In the genomic region with DNA sequence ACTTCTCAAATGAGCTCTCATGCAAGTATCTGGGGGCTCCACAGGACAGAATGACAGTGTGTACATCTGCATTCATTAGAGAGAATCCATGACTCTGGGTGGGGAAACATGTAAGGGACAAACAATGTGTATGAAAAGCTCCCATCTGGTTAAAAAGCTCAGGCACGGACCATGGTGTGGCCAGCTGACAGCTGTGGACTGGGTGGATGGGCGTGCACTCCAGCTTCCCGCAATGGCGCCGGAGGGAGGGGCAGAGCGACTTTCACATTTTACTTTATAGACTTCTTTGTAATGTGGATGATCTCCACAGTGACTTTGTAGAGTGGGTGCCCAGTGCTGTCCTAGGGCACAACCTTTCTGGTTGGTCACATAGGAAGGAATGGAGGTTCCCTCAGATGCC, we compare ENCODE assay signal across 22 mouse cellular contexts.
"Had no signal": no experiment of that assay in that cellular context is flagged by ENCODE, and none has a peak within 500 bp of the region (broad histone marks: within the 10 kb centered on the region; RNA-seq: fewer than 3 reads in every experiment).

No protein-coding gene starts in this region.

- H3K27me3 ChIP-seq: limb, embryonic 12.5 days; limb, embryonic 15.5 days; midbrain, embryonic 12.5 days; midbrain, embryonic 15.5 days; neural tube, embryonic 13.5 days; stomach, embryonic 15.5 days had no signal

- H3K9ac ChIP-seq: limb, embryonic 12.5 days; limb, embryonic 15.5 days; liver, embryonic 14.5 days; liver, postnatal 0 days; lung, embryonic 14.5 days; midbrain, embryonic 12.5 days; midbrain, embryonic 15.5 days; neural tube, embryonic 13.5 days; stomach, embryonic 15.5 days had no signal

- H3K9me3 ChIP-seq: limb, embryonic 12.5 days; limb, embryonic 15.5 days; midbrain, embryonic 12.5 days; midbrain, embryonic 15.5 days; neural tube, embryonic 13.5 days; stomach, embryonic 15.5 days had no signal

- H3K4me3 ChIP-seq: left cerebral cortex, adult 2 months; limb, embryonic 12.5 days; limb, embryonic 15.5 days; midbrain, embryonic 12.5 days; midbrain, embryonic 15.5 days; neural tube, embryonic 13.5 days; stomach, embryonic 15.5 days had no signal

- H3K4me2 ChIP-seq: limb, embryonic 12.5 days; limb, embryonic 15.5 days; liver, embryonic 11.5 days; lung, embryonic 14.5 days; midbrain, embryonic 12.5 days; midbrain, embryonic 15.5 days; neural tube, embryonic 13.5 days; stomach, embryonic 15.5 days had no signal

- H3K36me3 ChIP-seq: limb, embryonic 15.5 days; midbrain, embryonic 15.5 days; stomach, embryonic 15.5 days had no signal

- ATAC-seq: liver, postnatal 0 days; lung, postnatal 0 days had no signal

- DNase-seq: kidney, postnatal 14 days; kidney, postnatal 4 days; layer of hippocampus, adult 9-11 months; layer of hippocampus, postnatal 36 days; left cerebral cortex, postnatal 4 days; liver, postnatal 0 days; lung, embryonic 14.5 days; retina, postnatal 1 day; right cerebral cortex, postnatal 25 days; spleen, adult 18-20 months; thymus, postnatal 25 days had no signal

- H3K27ac ChIP-seq: left cerebral cortex, adult 2 months; limb, embryonic 12.5 days; limb, embryonic 15.5 days; liver, embryonic 14.5 days; macrophage; midbrain, embryonic 12.5 days; stomach, embryonic 15.5 days had no signal
